Mouse (Mus musculus) limb, embryonic 12.5 days (tissue): Measurements from ENCODE around the gene Gm42791. TPM values are rescaled to one million over a fixed set of nuclear protein-coding genes. Genes with fewer than 3 reads are reported as not detected.

Experiments
- ATAC-seq: fragments of 200-750 bp; cut with Nextera tagmentation; 2 replicates; pipeline ENCODE4 v1.8.0; 2017; ENCODE audit warnings: low read depth, moderate TSS enrichment; ENCODE audit not compliant: insufficient number of reproducible peaks, insufficient read depth, low FRiP score, low TSS enrichment
- H3K27ac ChIP-seq: fragments of 300-500 bp; sonication (generic); 2 replicates; pipeline ENCODE4 v1.5.1; 2016; ENCODE audit warnings: mild to moderate bottlenecking, moderate library complexity
- H3K27me3 ChIP-seq: fragments of 300-500 bp; sonication (generic); 2 replicates; pipeline ENCODE4 v1.6.1; 2016; ENCODE audit warnings: mild to moderate bottlenecking, moderate library complexity
- H3K36me3 ChIP-seq: fragments of 300-500 bp; sonication (generic); 2 replicates; pipeline ENCODE4 v1.6.1; 2016; ENCODE audit warnings: mild to moderate bottlenecking, moderate library complexity
- H3K4me1 ChIP-seq: fragments of 300-500 bp; sonication (generic); replicated peaks from 2 replicates; pipeline ENCODE4 v1.6.1; 2016
- H3K4me2 ChIP-seq: fragments of 300-500 bp; sonication (generic); 2 replicates; pipeline ENCODE4 v1.6.1; 2016; ENCODE audit warnings: mild to moderate bottlenecking, moderate library complexity
- H3K4me3 ChIP-seq: fragments of 300-500 bp; sonication (generic); replicated peaks from 2 replicates; pipeline ENCODE4 v1.5.1; 2016; ENCODE audit warnings: mild to moderate bottlenecking
- H3K9ac ChIP-seq: fragments of 300-500 bp; sonication (generic); replicated peaks from 2 replicates; pipeline ENCODE4 v1.6.1; 2016; ENCODE audit warnings: mild to moderate bottlenecking, moderate library complexity
- H3K9me3 ChIP-seq: fragments of 300-500 bp; sonication (generic); 2 replicates; pipeline ENCODE4 v1.6.1; 2016; ENCODE audit warnings: mild to moderate bottlenecking, moderate library complexity
- WGBS: fragments of 180-500 bp; shearing (Covaris S2); methylation state at CpG from one replicate; pipeline ENCODE4 v1.1.7; 2016; 5-methylcytosine and 5-hydroxymethylcytosine counted together
- polyA plus RNA-seq: library from polyadenylated mRNA; unstranded; fragments of >200 nt; fragmentation: Nextera tagmentation; extraction: Ambion mirVana; gene quantifications from 2 replicates; pipeline ENCODE4 v1.2.1, GENCODE M21; 2016

Gene Gm42791
- polyA plus RNA-seq, 1 experiment from 2014 or later: 0.99 TPM

- no peak for ATAC-seq
- peak overlapping the region; percentile 23; the same call in 1 of the 2 replicates for H3K4me3 ChIP-seq
These were observed 12.3 kb upstream of the Gm42791 start for GRCm38 (mm10) chr5:149007295-149007646.

GRCm38 (mm10) chr5:149006362-149007294, 11.7 kb upstream of the Gm42791 start:
- Histone ChIP-seq H3K4me3 (peak overlapping the region; percentile 23), H3K4me2 (peak overlapping the region; percentile 54), H3K4me1 (peaks cover 47% of the 10 kb centered on the region), H3K36me3 (no peaks in the 10 kb centered on the region), H3K9me3 (no peaks in the 10 kb centered on the region), H3K27ac (peak overlapping the region; percentile 85), H3K9ac (peak overlapping the region; percentile 57; the same call in 1 of the 2 replicates), H3K27me3 (no peaks in the 10 kb centered on the region)
- 9% methylated on average over 26 of the region's 26 CpGs for WGBS
- ATAC-seq: peak; percentile 43; the same call in 1 of the 2 replicates

More at GRCm38 (mm10) chr5:149007295-149007646, 12.3 kb upstream of the Gm42791 start:
- Histone ChIP-seq H3K27me3 (no peaks in the 10 kb centered on the region), H3K9ac (peak overlapping the region; percentile 57; the same call in 1 of the 2 replicates), H3K4me2 (peak overlapping the region; percentile 54), H3K36me3 (no peaks in the 10 kb centered on the region), H3K9me3 (0 out of 2 replicates have a peak, but pooled peaks cover 2% of the 10 kb centered on the region), H3K27ac (peak overlapping the region; percentile 85), H3K4me1 (peaks cover 41% of the 10 kb centered on the region)
- 57% methylated on average over 5 of the region's 5 CpGs for WGBS

- Histone ChIP-seq H3K4me2 (peak overlapping the region; percentile 54), H3K27ac (peak overlapping the region; percentile 85), H3K9ac (peak overlapping the region; percentile 47; the same call in 1 of the 2 replicates), H3K36me3 (no peaks in the 10 kb centered on the region), H3K9me3 (no peaks in the 10 kb centered on the region), H3K4me1 (peaks cover 48% of the 10 kb centered on the region), H3K27me3 (no peaks in the 10 kb centered on the region), H3K4me3 (peak overlapping the region; percentile 23)
- no peak for ATAC-seq
- 57% methylated on average over 9 of the region's 9 CpGs for WGBS
These were observed 10.9 kb upstream of the Gm42791 start for GRCm38 (mm10) chr5:149005701-149006361.

GRCm38 (mm10) chr5:149005083-149005482, 10.1 kb upstream of the Gm42791 start:
- Histone ChIP-seq H3K4me3 (no peak overlapping the region), H3K36me3 (no peaks in the 10 kb centered on the region), H3K27ac (no peak overlapping the region), H3K4me1 (peaks cover 48% of the 10 kb centered on the region), H3K27me3 (no peaks in the 10 kb centered on the region), H3K9ac (no peak overlapping the region), H3K9me3 (no peaks in the 10 kb centered on the region), H3K4me2 (peak overlapping the region; percentile 2; the same call in 1 of the 2 replicates)
- ATAC-seq: no peak
- WGBS: 33% methylated on average over 9 of the region's 9 CpGs

- WGBS: 27% methylated on average over 2 of the region's 2 CpGs
- Histone ChIP-seq H3K4me2 (peak overlapping the region; percentile 7; the same call in 1 of the 2 replicates), H3K36me3 (no peaks in the 10 kb centered on the region), H3K27me3 (no peaks in the 10 kb centered on the region), H3K9me3 (no peaks in the 10 kb centered on the region), H3K27ac (peak overlapping the region; percentile 83), H3K4me3 (no peak overlapping the region), H3K9ac (0 out of 2 replicates have a peak overlapping the region, but pooled peaks have one; percentile 5), H3K4me1 (peaks cover 48% of the 10 kb centered on the region)
- no peak for ATAC-seq
These were observed 8.2 kb upstream of the Gm42791 start for GRCm38 (mm10) chr5:149003137-149003536.

GRCm38 (mm10) chr5:149002803-149003115, 7.8 kb upstream of the Gm42791 start:
- WGBS: 51% methylated on average over 6 of the region's 6 CpGs

GRCm38 (mm10) chr5:149002034-149002802, 7.3 kb upstream of the Gm42791 start:
- Histone ChIP-seq H3K4me2 (peak overlapping the region; percentile 7; the same call in 1 of the 2 replicates), H3K27ac (peak overlapping the region; percentile 83), H3K36me3 (no peaks in the 10 kb centered on the region), H3K9me3 (no peaks in the 10 kb centered on the region), H3K27me3 (no peaks in the 10 kb centered on the region), H3K4me1 (peaks cover 41% of the 10 kb centered on the region), H3K4me3 (no peak overlapping the region), H3K9ac (no peak overlapping the region)
- no peak for ATAC-seq
- 29% methylated on average over 20 of the region's 20 CpGs for WGBS

More at GRCm38 (mm10) chr5:149002803-149003115, 7.8 kb upstream of the Gm42791 start:
- H3K4me1 ChIP-seq: peaks cover 45% of the 10 kb centered on the region
- peak overlapping the region; percentile 7; the same call in 1 of the 2 replicates for H3K4me2 ChIP-seq
- H3K9ac ChIP-seq: no peak overlapping the region
- H3K27me3 ChIP-seq: no peaks in the 10 kb centered on the region
- H3K9me3 ChIP-seq: no peaks in the 10 kb centered on the region
- peak overlapping the region; percentile 83 for H3K27ac ChIP-seq
- ATAC-seq: no peak
- H3K36me3 ChIP-seq: no peaks in the 10 kb centered on the region
- H3K4me3 ChIP-seq: no peak overlapping the region

GRCm38 (mm10) chr5:148999802-149000201, 4.9 kb upstream of the Gm42791 start:
- H3K27me3 ChIP-seq: no peaks in the 10 kb centered on the region
- no peak overlapping the region for H3K27ac ChIP-seq
- no peak overlapping the region for H3K4me3 ChIP-seq
- H3K36me3 ChIP-seq: no peaks in the 10 kb centered on the region
- no peak overlapping the region for H3K4me2 ChIP-seq
- H3K9ac ChIP-seq: no peak overlapping the region
- H3K4me1 ChIP-seq: peaks cover 38% of the 10 kb centered on the region
- WGBS: 87% methylated on average over 7 of the region's 7 CpGs
- H3K9me3 ChIP-seq: no peaks in the 10 kb centered on the region
- no peak for ATAC-seq

- peaks cover 44% of the 10 kb centered on the region for H3K4me1 ChIP-seq
- H3K27ac ChIP-seq: no peak overlapping the region
- H3K36me3 ChIP-seq: no peaks in the 10 kb centered on the region
- H3K27me3 ChIP-seq: no peaks in the 10 kb centered on the region
- H3K9ac ChIP-seq: no peak overlapping the region
- H3K4me2 ChIP-seq: no peak overlapping the region
- no peak for ATAC-seq
- H3K4me3 ChIP-seq: no peak overlapping the region
- H3K9me3 ChIP-seq: no peaks in the 10 kb centered on the region
- 86% methylated on average over 14 of the region's 14 CpGs for WGBS
These were observed 3.6 kb upstream of the Gm42791 start for GRCm38 (mm10) chr5:148998512-148998911.

- Histone ChIP-seq H3K9ac (no peak overlapping the region), H3K4me1 (peaks cover 25% of the 10 kb centered on the region), H3K9me3 (0 out of 2 replicates have a peak, but pooled peaks cover 9% of the 10 kb centered on the region), H3K27me3 (no peaks in the 10 kb centered on the region), H3K27ac (peak overlapping the region; percentile 51; the same call in 1 of the 2 replicates), H3K4me3 (no peak overlapping the region), H3K4me2 (no peak overlapping the region), H3K36me3 (peaks cover 8% of the 10 kb centered on the region)
- no peak for ATAC-seq
- 63% methylated on average over 3 of the region's 4 CpGs for WGBS
These were observed 1.7 kb upstream of the Gm42791 start for GRCm38 (mm10) chr5:148996709-148997037.
